Mouse (Mus musculus) kidney, adult 2 months (tissue): ENCODE measurements at regions not wholly inside any gene's neighbourhood (a gene's known extent, or its start where the extent isn't known, plus 50 kb on each side); places are given as distances from the start of the nearest gene placed in this dataset.

Source experiments
- DNase-seq: peaks from one replicate; pipeline ENCODE4 v3.0.0; 2021
- H3K27ac ChIP-seq: fragments of 200-500 bp; 2 replicates; pipeline ENCODE4 v1.5.1; 2012; ENCODE audit warnings: low read depth, low read length, control low read depth, inconsistent platforms; ENCODE audit not compliant: insufficient read depth
- H3K27me3 ChIP-seq: fragments of 200-500 bp; replicated peaks from 2 replicates; pipeline ENCODE4 v1.6.1; 2012; ENCODE audit warnings: mild to moderate bottlenecking, moderate library complexity, low read length, inconsistent platforms; ENCODE audit not compliant: control insufficient read depth, insufficient read depth
- H3K36me3 ChIP-seq: fragments of 200-500 bp; 2 replicates; pipeline ENCODE4 v1.6.1; 2012; ENCODE audit warnings: mild to moderate bottlenecking, moderate library complexity, low read length, inconsistent platforms; ENCODE audit not compliant: control insufficient read depth, insufficient read depth
- H3K4me1 ChIP-seq: fragments of 200-500 bp; 2 replicates; pipeline ENCODE4 v1.6.1; 2011; ENCODE audit warnings: low read length; ENCODE audit not compliant: control insufficient read depth, insufficient read depth
- H3K4me3 ChIP-seq: fragments of 200-500 bp; 2 replicates; pipeline ENCODE4 v1.5.1; 2011; ENCODE audit warnings: mild to moderate bottlenecking, low read depth, low read length, control low read depth; ENCODE audit not compliant: insufficient read depth
- CTCF ChIP-seq: fragments of 200-500 bp; conservative IDR thresholded peaks from 2 replicates; pipeline ENCODE4 v1.5.1; 2011; ENCODE audit warnings: low read depth, mild to moderate bottlenecking, control low read depth, low read length, moderate library complexity, mixed read lengths; ENCODE audit not compliant: insufficient read depth, insufficient read length
- POLR2A ChIP-seq: fragments of 200-500 bp; IDR thresholded peaks from one replicate; pipeline ENCODE4 v1.6.1; 2011; ENCODE audit warnings: low read depth, low read length, control low read depth
- WGBS: fragments of 180-500 bp; shearing (Covaris S2); methylation state at CpG from one replicate; pipeline ENCODE4 v1.1.7; 2018; 5-methylcytosine and 5-hydroxymethylcytosine counted together

DNA sequence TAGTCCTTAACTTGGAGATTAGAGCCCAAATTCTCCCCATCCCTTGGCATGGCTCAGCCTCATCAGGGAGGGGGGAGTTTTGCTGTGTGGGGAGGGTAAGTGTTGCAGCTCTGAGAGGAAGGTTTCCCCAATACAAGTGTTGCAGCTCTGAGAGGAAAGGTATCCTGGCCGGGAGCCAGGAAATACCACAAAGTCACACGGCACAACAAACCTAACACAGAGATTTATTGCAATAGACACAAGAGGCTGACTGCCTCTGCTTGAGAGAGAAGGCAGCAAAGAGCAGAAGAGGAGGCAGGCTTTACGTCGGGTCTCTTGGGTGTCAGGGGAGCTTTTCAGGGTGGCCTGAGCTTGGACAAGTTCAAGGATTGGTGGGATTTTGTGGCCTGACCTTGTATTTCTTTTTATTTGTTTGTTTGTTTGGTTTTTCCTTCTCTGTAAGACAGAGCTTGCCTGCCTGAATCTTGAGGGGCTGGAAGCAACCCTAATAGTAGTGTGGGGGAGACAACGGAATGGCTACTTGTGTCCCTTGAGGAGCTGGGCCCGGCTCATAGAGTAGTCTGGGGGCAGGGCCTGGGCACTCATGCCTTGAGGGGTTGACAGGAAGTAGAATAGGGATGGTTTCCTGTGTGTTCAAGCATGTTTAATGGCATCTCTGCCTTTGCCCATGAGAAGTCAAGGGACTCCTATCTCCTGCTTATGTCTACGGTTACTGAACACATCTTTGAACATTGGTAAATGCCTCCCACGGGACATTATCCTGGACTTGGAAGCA lies 302.3 kb downstream of the 4933412E24Rik start:
- Histone ChIP-seq H3K4me3 (no peak overlapping the region), H3K36me3 (no peaks in the 10 kb centered on the region), H3K27ac (no peak overlapping the region), H3K27me3 (no peaks in the 10 kb centered on the region), H3K4me1 (no peaks in the 10 kb centered on the region)
- TF ChIP-seq CTCF (no peak), POLR2A (no peak)
- WGBS = 28% methylated on average over 8 of the region's 8 CpGs
- peak; percentile 62 for DNase-seq

- Histone ChIP-seq H3K27ac (no peak overlapping the region), H3K4me1 (no peaks in the 10 kb centered on the region), H3K27me3 (no peaks in the 10 kb centered on the region), H3K36me3 (no peaks in the 10 kb centered on the region), H3K4me3 (no peak overlapping the region)
- DNase-seq = no peak
- WGBS = 82% methylated on average over 5 of the region's 5 CpGs
- TF ChIP-seq POLR2A = no peak
- no peak for TF ChIP-seq CTCF
Measured at GRCm38 (mm10) chr15:59712077-59712752, 304.2 kb downstream of the 4933412E24Rik start.

GRCm38 (mm10) chr15:59709925-59710324 lies 306.5 kb downstream of the 4933412E24Rik start:
- H3K27me3 ChIP-seq = no peaks in the 10 kb centered on the region
- H3K36me3 ChIP-seq = no peaks in the 10 kb centered on the region
- no peak overlapping the region for H3K27ac ChIP-seq
- H3K4me3 ChIP-seq = no peak overlapping the region
- DNase-seq = no peak
- 93% methylated on average over 2 of the region's 2 CpGs for WGBS
- TF ChIP-seq CTCF (no peak), POLR2A (no peak)
- H3K4me1 ChIP-seq = peaks cover 5% of the 10 kb centered on the region; the same call in 1 of the 2 replicates

DNA sequence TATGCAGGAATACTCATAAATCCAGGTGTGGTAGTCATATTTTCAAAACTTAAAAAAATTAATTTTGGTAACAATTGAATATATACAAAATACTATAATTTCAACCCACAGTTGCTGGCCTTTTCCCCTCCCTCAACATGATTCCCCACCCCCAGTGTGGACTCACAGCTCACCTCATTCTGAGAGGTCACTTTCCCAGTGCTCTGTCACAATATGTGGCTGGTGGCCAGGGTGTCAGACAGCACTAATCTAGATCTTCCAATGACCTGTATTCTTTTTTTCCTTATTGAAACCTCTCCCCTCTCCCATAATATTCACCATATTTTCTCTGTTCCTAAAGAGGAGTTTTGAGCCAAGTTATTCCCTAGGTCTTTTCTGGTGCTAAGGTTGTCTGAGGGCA lies 308.0 kb downstream of the 4933412E24Rik start:
- Histone ChIP-seq H3K4me3 (no peak overlapping the region), H3K36me3 (no peaks in the 10 kb centered on the region), H3K27me3 (no peaks in the 10 kb centered on the region), H3K27ac (no peak overlapping the region), H3K4me1 (peaks cover 5% of the 10 kb centered on the region; the same call in 1 of the 2 replicates)
- no peak for TF ChIP-seq POLR2A
- no peak for TF ChIP-seq CTCF
- DNase-seq = no peak

DNA sequence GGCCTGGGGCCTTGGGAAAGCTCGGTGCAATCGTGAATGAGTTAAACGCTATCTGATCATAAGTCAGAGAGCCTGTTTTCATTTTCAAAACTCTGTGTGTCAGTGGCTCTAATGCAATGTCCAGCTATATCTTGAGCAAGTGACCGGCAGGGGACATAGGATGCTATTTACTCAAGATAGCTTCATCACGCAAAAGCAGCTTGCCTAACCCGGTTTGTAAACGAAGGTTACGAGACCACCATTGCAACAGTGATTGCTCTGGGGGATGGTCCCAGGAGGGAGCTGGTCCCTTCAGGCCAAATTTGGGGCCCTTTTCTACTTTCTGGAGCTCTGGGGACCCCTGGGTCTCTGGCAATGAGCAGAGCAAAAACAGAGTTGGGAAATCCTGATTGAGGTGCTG lies 309.3 kb downstream of the 4933412E24Rik start:
- Histone ChIP-seq H3K4me1 (peaks cover 5% of the 10 kb centered on the region; the same call in 1 of the 2 replicates), H3K27me3 (no peaks in the 10 kb centered on the region), H3K36me3 (no peaks in the 10 kb centered on the region), H3K27ac (no peak overlapping the region), H3K4me3 (no peak overlapping the region)
- WGBS = 87% methylated on average over 8 of the region's 8 CpGs
- no peak for TF ChIP-seq POLR2A
- TF ChIP-seq CTCF = no peak
- no peak for DNase-seq
